Mouse (Mus musculus): ENCODE data around the gene Tfap4.

Gene Tfap4

DNA sequence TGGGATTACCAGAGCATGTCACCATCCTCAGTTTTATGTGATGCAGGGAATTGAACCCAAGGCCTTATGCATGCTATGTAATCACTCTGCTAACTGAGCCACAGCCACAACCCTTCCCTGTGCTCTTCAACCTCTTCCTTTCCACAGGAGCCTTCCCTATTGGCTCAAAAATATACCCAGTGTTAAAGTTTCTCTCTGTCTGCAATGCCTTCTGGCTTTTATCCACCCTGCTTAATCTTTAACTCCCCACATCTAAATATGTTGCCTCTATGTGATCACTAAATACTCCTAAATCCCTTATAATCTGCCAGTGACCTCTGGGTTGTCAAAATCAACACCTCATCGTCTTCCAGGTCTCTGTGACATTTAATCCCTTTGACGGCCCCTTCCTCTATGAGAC, 41.7 kb downstream of the Tfap4 start:
- DNase-seq, result no peak

DNA sequence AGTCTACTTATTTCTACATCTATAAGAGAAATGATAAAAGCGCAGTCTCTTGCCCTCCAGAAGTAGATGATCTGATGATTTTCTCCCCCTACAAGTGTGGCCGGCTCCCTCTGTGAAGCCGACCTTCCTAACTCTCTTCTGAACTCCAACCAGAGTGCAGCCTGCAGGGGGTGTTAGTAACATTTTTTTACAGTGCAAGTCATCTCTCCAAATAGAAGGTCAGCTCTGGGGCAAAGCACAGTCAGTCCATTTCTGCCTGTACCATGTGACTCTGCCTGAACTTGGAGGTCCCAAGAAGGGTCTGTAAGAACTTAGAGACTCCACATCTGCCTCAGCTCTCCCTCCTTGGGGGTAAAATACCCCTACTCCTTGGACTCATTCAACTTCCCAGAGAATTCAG, 45.3 kb downstream of the Tfap4 start:
- no peak for DNase-seq

DNA sequence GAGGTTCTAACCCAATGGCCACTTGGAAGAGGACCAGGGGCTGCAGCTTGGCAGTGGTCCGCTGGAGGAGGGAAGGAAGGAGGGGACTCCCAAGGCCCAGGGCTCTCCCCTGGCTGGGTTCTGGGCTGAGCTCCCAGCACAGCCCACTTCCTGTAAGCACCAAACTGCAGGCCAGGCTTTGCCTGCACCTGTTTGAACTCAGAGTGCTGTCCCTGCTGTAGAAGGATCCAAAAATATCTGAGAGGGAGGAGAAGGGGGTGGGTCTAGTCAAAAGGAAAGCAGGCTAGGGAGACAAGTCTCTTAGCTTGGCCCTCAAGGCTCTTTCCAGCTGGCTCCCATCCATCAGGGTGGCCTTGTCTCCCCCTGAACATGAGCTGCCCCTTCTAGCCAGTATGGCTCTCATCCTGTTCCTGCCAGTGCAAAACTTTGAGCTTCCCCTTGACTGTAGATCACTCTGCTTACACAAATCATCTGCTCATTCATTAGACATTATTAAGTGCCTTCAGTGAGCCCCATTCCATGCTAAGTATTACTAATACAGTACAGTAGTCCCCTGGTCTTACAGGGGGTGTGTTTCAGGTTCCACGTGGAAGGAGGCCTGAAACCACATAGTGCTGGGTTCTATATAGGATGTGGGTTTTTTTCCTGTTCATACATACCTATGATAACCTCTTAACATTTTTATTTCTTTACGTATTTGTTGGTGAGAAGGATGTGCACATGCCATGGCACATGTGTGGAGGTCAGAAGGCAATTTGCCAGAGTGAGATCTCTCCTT, 46.8 kb downstream of the Tfap4 start:
- no peak for DNase-seq

DNA sequence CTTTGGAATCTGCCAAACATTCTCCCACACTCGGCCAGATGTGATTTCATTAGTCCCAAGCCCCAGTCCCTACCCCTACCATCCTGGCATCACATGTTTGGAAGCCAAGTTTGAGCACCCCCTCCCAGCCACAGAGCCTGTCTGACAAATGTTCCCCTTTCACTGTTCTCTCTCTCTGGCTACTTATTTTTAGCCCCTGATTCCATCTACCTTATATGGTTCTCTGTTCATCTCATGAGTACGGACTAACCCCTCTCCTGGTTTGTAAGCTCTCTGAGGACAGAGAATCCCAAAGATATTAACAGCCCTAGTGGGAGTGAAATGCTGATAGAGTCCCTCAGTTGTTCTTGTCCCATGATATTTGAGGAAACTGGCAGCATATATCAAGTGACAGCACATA, 48.3 kb downstream of the Tfap4 start:
- DNase-seq, result no peak

DNA sequence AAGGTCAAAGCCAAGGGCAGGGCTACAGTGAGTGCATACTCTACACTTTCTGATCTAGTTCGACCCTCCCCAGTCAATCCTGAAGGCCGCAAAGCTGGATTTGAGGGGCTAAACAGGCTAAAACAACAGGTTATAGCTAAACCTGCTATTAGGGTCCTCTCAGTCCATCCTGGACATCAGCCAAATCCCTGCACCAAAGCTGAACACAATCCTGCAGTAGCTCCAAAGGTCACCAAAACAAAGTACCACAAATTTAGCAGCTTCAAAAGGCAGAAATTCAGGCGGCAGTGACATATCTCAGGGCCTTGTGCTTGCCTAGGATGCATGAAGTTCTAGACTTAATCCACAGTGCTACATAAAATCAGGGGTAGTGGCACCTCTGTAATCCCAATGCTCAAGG, 53.5 kb downstream of the Tfap4 start:
- no peak for DNase-seq

DNA sequence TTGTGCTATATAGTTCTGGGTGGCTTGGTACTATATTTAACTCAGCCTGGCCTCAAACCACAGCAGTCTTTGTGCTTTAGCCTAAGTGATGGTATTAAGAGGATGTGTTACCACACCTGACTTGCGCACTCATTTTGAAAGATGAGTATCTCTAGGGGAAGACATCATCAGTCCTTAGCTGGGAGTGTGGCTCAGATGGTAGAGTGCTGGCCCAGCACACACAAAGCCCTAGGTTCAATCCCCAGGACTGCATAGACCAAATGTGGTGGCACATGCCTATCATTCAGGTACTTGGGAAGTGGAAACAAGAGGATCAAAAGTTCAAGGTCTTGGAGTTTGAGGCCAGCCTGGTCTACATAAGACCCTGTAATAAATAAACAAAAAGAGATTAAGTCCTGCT, 56.2 kb downstream of the Tfap4 start:
- DNase-seq, result no peak

DNA sequence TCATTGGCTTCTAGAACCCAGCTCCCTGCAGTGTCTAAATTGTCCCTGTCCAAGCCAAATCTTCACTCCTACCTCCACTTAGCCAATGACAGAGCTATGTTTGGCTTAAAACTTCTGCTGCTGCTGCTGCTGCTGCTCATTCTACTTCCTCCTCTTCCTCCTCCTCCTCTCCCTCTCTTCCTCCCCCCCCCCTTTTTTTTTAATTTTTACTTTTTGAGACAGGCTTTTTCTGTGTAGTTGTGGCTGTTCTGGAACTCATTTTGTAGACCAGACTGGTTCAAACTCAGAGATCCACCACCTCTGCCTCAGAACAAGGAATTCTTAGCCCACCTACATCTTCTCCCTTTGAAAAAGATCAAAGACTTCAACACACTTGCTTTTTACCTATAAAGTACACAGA, 57.1 kb downstream of the Tfap4 start:
- no peak for DNase-seq

DNA sequence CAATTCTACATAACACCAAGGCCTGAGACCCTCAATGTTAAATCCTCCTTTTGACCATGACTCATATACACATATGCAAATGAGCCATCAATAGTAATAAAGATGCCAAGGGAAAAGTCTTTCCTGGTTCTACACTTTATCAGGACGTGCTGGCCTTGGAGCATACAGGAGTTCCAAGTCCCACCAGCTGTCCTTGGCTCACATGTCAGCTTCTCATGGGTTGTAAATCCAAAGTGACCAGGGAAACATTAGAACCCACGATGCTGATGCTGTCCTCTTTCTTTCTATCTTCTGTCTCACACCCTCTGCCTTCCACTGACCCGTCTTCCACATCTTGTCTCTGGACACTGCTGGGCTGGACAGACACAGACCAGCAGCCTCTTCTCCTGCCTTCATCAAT, 58.0 kb downstream of the Tfap4 start:
- no peak for DNase-seq

DNA sequence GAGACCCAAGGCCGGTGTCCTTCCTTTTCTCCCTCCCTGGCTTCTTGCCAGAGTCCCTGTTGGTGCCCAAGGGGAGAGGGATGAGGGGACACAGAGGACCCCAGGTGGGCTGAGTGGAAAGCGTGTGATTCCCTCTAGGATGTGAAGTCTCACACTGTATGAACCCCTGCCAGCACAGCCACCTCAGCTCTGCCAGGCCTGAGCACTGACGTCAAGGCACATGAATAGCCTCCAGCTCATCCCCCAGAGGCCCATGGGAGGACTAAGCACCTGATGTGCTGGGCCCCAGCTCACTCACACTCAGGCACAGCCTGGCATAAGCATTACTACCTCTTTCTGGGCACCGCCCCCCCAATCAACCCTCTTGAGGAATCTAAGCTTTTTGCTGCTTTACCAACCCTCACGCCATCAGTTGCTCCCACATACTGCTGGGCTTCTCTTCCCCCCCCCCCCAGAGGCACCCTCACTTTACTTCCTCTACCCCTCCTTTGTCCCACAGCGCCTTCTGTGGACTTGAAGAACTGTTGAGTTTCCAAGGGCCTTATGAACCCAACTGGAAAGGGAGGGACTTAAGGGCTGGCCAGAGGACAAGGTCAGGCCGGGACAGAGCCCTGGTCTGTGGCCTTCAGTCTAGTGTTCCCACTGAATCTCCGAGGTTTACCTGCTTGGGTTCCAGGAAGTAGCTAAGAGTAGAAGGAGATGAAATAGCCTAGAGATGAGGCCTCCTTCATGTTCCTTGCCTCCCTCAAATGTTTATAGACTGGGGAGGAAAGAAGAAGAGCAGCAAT, 58.9 kb downstream of the Tfap4 start:
- DNase-seq, result no peak

DNA sequence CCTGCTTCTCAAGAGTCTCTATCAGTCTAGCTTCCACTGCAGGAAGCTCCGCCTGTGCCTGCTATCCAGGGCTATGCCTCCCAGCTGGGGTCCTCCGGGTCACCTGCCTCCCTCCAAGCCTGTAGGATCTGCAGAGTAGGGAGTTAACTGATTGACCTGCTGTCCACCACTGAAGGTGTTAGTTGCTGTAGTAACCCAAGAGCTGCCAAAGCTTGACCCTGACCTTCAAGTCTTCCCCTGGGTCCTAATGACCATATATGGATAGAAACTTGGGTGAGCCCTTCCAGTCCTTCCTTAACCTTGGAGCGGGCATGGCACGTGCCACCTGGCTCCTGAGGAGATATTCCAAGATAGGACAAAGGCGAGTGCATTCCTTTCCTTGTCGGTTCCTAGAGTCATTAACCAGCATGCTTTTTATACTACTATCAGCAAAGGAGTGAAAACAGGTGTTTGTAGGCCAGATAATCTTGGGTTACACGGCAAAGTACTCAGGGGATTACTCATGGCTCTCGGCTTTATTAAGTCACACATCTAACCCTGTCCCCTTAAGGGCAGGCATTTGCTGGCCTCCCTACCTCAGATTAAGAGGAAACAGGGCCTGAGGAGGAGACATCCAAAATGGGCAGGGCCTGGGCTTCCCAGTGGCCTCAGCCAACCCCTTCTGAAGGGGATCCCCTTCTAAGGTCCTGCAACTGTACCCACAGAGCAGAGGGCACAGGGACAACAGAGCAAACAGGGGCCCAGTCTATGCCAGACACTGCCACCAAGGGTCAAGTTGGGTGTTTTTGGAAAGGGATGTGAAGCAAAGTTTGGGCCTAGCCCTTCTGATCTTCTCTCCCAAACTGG, 61.7 kb downstream of the Tfap4 start:
- no peak for DNase-seq

DNA sequence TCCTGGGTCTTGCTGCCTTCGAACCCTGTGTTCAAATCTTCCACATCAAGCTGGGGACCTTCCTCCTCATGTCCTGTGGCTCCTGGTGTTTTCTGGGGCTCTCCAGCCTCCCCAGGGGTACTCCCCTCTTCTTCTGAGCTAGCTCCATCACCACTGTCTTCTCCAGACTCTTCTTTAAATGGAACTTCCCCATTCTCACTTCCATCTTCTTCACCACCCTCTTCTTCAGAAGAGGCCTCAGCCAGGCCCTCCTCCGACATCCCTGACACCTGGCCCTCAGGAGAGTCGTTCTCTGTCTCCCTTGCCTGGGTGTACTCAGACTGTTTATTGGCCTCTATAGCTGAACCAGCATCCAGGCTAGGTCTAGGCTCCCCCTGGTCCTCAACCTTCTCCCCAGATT, 63.2 kb downstream of the Tfap4 start:
- no peak for DNase-seq

DNA sequence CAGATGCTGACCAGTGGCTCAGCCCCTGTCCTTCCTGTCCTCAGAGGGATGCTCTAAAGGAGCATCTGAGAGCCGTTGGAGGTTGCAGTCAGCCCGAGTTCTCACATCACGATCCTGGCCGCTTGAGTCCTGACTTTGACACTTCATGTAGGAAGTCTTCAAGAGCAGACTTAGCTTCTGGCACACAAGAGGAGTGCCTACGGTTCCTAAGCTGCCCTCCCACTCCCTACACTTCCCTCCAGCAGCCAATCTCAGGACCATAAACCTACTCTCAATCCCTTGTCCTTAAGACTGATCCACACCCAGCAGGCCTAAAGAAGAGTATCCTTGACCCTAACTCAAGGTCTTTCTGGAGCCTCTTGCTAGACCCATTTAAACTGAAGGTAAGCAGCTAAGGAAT, 63.8 kb downstream of the Tfap4 start:
- no peak for DNase-seq
